Mouse (Mus musculus) inflammation-experienced regulatory T-cells, adult 16 weeks (primary cell): Measurements from ENCODE around the gene Ugt1a6a. TPM values are rescaled to one million over a fixed set of nuclear protein-coding genes. Genes with fewer than 3 reads are reported as not detected.

ENCODE experiments used
- polyA plus RNA-seq: library from polyadenylated mRNA; unstranded; fragments of 100-300 nt; shearing (Covaris generic); gene quantifications from one replicate; pipeline ENCODE4 v1.2.1, GENCODE M21; 2017

Gene Ugt1a6a
- polyA plus RNA-seq: 0.45 TPM

GRCm38 (mm10) chr1:88134457-88135011 is at the start of gene Ugt1a6a:
Gene Ugt1a6a (plus strand): TSS chr1:88134809.

GRCm38 (mm10) chr1:88087513-88087912 is 47.1 kb upstream of the Ugt1a6a start, which contains the start of gene Ugt1a8:
Gene Ugt1a8 (plus strand): TSS chr1:88087813.

GRCm38 (mm10) chr1:88094941-88095492 is 39.6 kb upstream of the Ugt1a6a start, which contains the start of gene Ugt1a7c:
Gene Ugt1a7c (plus strand): TSS chr1:88095062.

GRCm38 (mm10) chr1:88103019-88103418 is 31.6 kb upstream of the Ugt1a6a start, which contains the start of gene Ugt1a6b:
Gene Ugt1a6b (plus strand): TSS chr1:88103252.

GRCm38 (mm10) chr1:88165711-88166110 is 31.1 kb downstream of the Ugt1a6a start, which contains the start of gene Ugt1a5:
Gene Ugt1a5 (plus strand): TSS chr1:88166012.

GRCm38 (mm10) chr1:88200456-88200855 is 65.8 kb downstream of the Ugt1a6a start, which contains the start of gene Ugt1a2:
Gene Ugt1a2 (plus strand): TSS chr1:88200601.

GRCm38 (mm10) chr1:88205294-88205922 is 70.8 kb downstream of the Ugt1a6a start, which contains the start of gene Dnajb3:
Gene Dnajb3 (minus strand): TSS chr1:88205782.

GRCm38 (mm10) chr1:88211812-88212211 is 77.2 kb downstream of the Ugt1a6a start, which contains the start of gene Ugt1a1:
Gene Ugt1a1 (plus strand): TSS chr1:88211959.

GRCm38 (mm10) chr1:88226670-88227379 is 92.2 kb downstream of the Ugt1a6a start, which contains the start of gene Mroh2a:
Gene Mroh2a (plus strand): TSS chr1:88226986.

Other genes starting within 250 kb of the Ugt1a6a start
- gene Usp40, start 126.3 kb upstream of the Ugt1a6a start, polyA plus RNA-seq: 27.2 TPM
- gene Ugt1a10, start 79.4 kb upstream of the Ugt1a6a start, polyA plus RNA-seq: not detected
- gene Ugt1a9, start 64.0 kb upstream of the Ugt1a6a start, polyA plus RNA-seq: not detected
- not detected for gene Ugt1a8, start 47.0 kb upstream of the Ugt1a6a start, polyA plus RNA-seq
- gene Ugt1a7c, start 39.7 kb upstream of the Ugt1a6a start, polyA plus RNA-seq: 0.89 TPM
- gene Ugt1a6b, start 31.6 kb upstream of the Ugt1a6a start, polyA plus RNA-seq: 0.46 TPM
- not detected for gene Ugt1a5, start 31.2 kb downstream of the Ugt1a6a start, polyA plus RNA-seq
- gene Ugt1a2, start 65.8 kb downstream of the Ugt1a6a start, polyA plus RNA-seq: not detected
- gene Dnajb3, start 71.0 kb downstream of the Ugt1a6a start, polyA plus RNA-seq: 0.94 TPM
- gene Ugt1a1, start 77.2 kb downstream of the Ugt1a6a start, polyA plus RNA-seq: not detected
- gene Mroh2a, start 92.2 kb downstream of the Ugt1a6a start, polyA plus RNA-seq: 1.00 TPM
- 121 TPM for gene Hjurp, start 142.8 kb downstream of the Ugt1a6a start, polyA plus RNA-seq
- gene Trpm8, start 142.9 kb downstream of the Ugt1a6a start, polyA plus RNA-seq: not detected